In genomic region chr11:85234363-85234989, GRCm38 (mm10) we compare ENCODE assay signal across 8 mouse cellular contexts. TPM values are rescaled to one million over a fixed set of nuclear protein-coding genes. Genes with fewer than 3 reads are reported as not detected.
DNase-seq lines count a peak whose midpoint lies in the region; ATAC-seq and TF ChIP-seq lines count a peak whose summit lies in the region.

No protein-coding gene starts in this region.

- no peaks in the 10 kb centered on the region for H3K27me3 ChIP-seq in forebrain, embryonic 15.5 days

- peaks cover 2 to 3% of the 10 kb centered on the region in 2 experiments; a peak in 2 of 4 replicates for H3K4me1 ChIP-seq in ES-E14 (ENCODE audit: control insufficient read depth in 2 of 2, insufficient read depth in 2 of 2, low read length in 2 of 2, poor library complexity in 1 of 2)
- H3K4me1 ChIP-seq in forebrain, embryonic 15.5 days = peaks cover 20% of the 10 kb centered on the region
- H3K4me1 ChIP-seq in lung, adult 2 months (ENCODE audit: control insufficient read depth, insufficient read depth, low read length) = peaks cover 2% of the 10 kb centered on the region
- peaks cover 6% of the 10 kb centered on the region for H3K4me1 ChIP-seq in olfactory bulb, adult 2 months (ENCODE audit: control insufficient read depth, insufficient read depth, low read length)

- DNase-seq in ES-E14 (ENCODE audit: low read depth, low spot score) = peak; percentile 55
- DNase-seq in heart, postnatal 25 days (ENCODE audit: low spot score) = peak; percentile 74
- peak; percentile 84 to 85 for DNase-seq in layer of hippocampus, adult 2 months (ENCODE audit: low spot score in 2 of 2)
- peak; percentile 82 for DNase-seq in lung, adult 2 months
- DNase-seq in thymus, adult 18-20 months = peak; percentile 78 to 85

- peak overlapping the region; percentile 82 for H3K4me2 ChIP-seq in forebrain, embryonic 15.5 days (replicated peaks)

- WGBS in forebrain, embryonic 15.5 days = under 1% methylated on average over 69 of the region's 70 CpGs
- under 1% methylated on average over 70 of the region's 70 CpGs for WGBS in lung, adult 2 months
- under 1% methylated on average over 70 of the region's 70 CpGs for whole genome bisulfite sequencing in olfactory bulb, adult 2 months

- peak overlapping the region; percentile 86 to 96 for H3K4me3 ChIP-seq in ES-E14 (ENCODE audit: insufficient read depth in 1 of 2, low read depth in 1 of 2, low read length in 2 of 2, poor library complexity in 1 of 2, severe bottlenecking in 1 of 2)
- H3K4me3 ChIP-seq in forebrain, embryonic 15.5 days = peak overlapping the region; percentile 88
- peak overlapping the region; percentile 67 for H3K4me3 ChIP-seq in layer of hippocampus, adult 2 months
- peak overlapping the region; percentile 78 for H3K4me3 ChIP-seq in lung, adult 2 months (replicated peaks; ENCODE audit: extremely low read depth, low read depth, low read length)
- peak overlapping the region; percentile 71 for H3K4me3 ChIP-seq in olfactory bulb, adult 2 months (ENCODE audit: insufficient read depth, low read depth, low read length)

- in situ Hi-C loops in ES-E14 (cut with MboI; ENCODE audit: low sequenced_read_pairs in 2 of 2, unreplicated experiment in 2 of 2) = no loop called here

- TF ChIP-seq CTCF in layer of hippocampus, adult 2 months (conservative IDR thresholded peaks at IDR 0.05) = no peak
- TF ChIP-seq CTCF in lung, adult 2 months (IDR thresholded peaks at IDR 0.05; ENCODE audit: insufficient read depth, low read length) = no peak
- TF ChIP-seq CTCF in olfactory bulb, adult 2 months (IDR thresholded peaks at IDR 0.05; ENCODE audit: insufficient read depth, low read depth, low read length) = no peak

- peak overlapping the region; percentile 94 for H3K9ac ChIP-seq in ES-E14 (ENCODE audit: insufficient read depth, low read depth, low read length, poor library complexity, severe bottlenecking)
- H3K9ac ChIP-seq in forebrain, embryonic 15.5 days (replicated peaks) = peak overlapping the region; percentile 90

- TF ChIP-seq POLR2A in lung, adult 2 months (IDR thresholded peaks at IDR 0.05; ENCODE audit: borderline replicate concordance, extremely low read depth, low read depth, low read length) = peak; percentile 45; the same call in 1 of the 2 replicates
- TF ChIP-seq POLR2A in olfactory bulb, adult 2 months (IDR thresholded peaks at IDR 0.05; ENCODE audit: insufficient read depth, low read depth, low read length) = no peak

- peak; percentile 96 for ATAC-seq in cerebellum, adult (ENCODE audit: insufficient number of reproducible peaks, low FRiP score, low TSS enrichment)
- peak; percentile 95 for ATAC-seq in forebrain, embryonic 15.5 days (replicated peaks)

- intact Hi-C loops in heart, postnatal 25 days (cut with DNase I) = loop anchor here (5.0 kb wide), 1 partner anchor 78 kb away; the partner anchor contains the start of gene Ppm1d

- H3K27ac ChIP-seq in ES-E14 (ENCODE audit: insufficient read depth, low read depth, low read length, poor library complexity, severe bottlenecking) = peak overlapping the region; percentile 91
- peak overlapping the region; percentile 97 for H3K27ac ChIP-seq in forebrain, embryonic 15.5 days (replicated peaks)
- H3K27ac ChIP-seq in layer of hippocampus, adult 2 months = peak overlapping the region; percentile 98
- H3K27ac ChIP-seq in olfactory bulb, adult 2 months (ENCODE audit: insufficient read depth, low read depth, low read length) = peak overlapping the region; percentile 91

- H3K36me3 ChIP-seq in ES-E14 (ENCODE audit: control insufficient read depth, insufficient read depth, low read length, poor library complexity, severe bottlenecking) = peaks cover 9% of the 10 kb centered on the region; the same call in 1 of the 2 replicates
- H3K36me3 ChIP-seq in forebrain, embryonic 15.5 days = no peaks in the 10 kb centered on the region

- no peaks in the 10 kb centered on the region for H3K9me3 ChIP-seq in ES-E14 (ENCODE audit: control insufficient read depth, insufficient read depth, low read depth, low read length)
- H3K9me3 ChIP-seq in forebrain, embryonic 15.5 days = no peaks in the 10 kb centered on the region

TF ChIP-seq in ES-E14, 5 proteins besides CTCF, POLR2A, EP300 and RAD21:
- no peak for TF ChIP-seq HCFC1 (IDR thresholded peaks at IDR 0.05; ENCODE audit: borderline replicate concordance, insufficient read depth, low read length)
- TF ChIP-seq MAFK (IDR thresholded peaks at IDR 0.05; ENCODE audit: insufficient read depth, low read depth, low read length) = no peak
- TF ChIP-seq CHD2 (IDR thresholded peaks at IDR 0.05; ENCODE audit: low read depth, low read length) = no peak
- TF ChIP-seq ZC3H11A (IDR thresholded peaks at IDR 0.05; ENCODE audit: borderline replicate concordance, low read depth, low read length) = no peak
- TF ChIP-seq ZNF384 (IDR thresholded peaks at IDR 0.05; ENCODE audit: low read depth, low read length) = no peak

RNA-seq across cellular contexts. Expression of gene Appbp2, which starts 0.5 kb away (rescaled TPM):
- total RNA-seq in ES-E14 (2012; rRNA removed) = 23.6 and 37.2 TPM in 2 replicates
- polyA plus RNA-seq in forebrain, embryonic 15.5 days (2015; fragmentation: Nextera tagmentation; extraction: Ambion mirVana) = 48.8 and 51.7 TPM in 2 replicates
- total RNA-seq in heart, postnatal 25 days (2021) = 10 to 100 TPM; 15.2 to 17.5 TPM
- 10 to 100 TPM; 47.8 to 48.8 TPM for total RNA-seq in layer of hippocampus, adult 2 months (2021)
- polyA plus RNA-seq in lung, adult 2 months (2012; rRNA removed) = 10.2 and 11.1 TPM in 2 replicates
- polyA plus RNA-seq in olfactory bulb, adult 2 months (2012; ENCODE audit: insufficient read depth, insufficient read length, low replicate concordance, missing spikeins) = not detected in 2 replicates

Comparison
In these comparisons a context has a peak if more than half of its experiments do, and no peak if none do; other contexts are left out.
1. Peak in every context shown above with its lines: DNase-seq, ATAC-seq, H3K4me3 ChIP-seq and H3K27ac ChIP-seq.